Mouse (Mus musculus) adrenal gland, adult 8-10 months (tissue): ENCODE results near the gene Atf7. TPM values are rescaled to one million over a fixed set of nuclear protein-coding genes. Genes with fewer than 3 reads are reported as not detected.
"Not testable (repeated sequence)": the region's sequence is repeated elsewhere in the genome, so short reads cannot be mapped to it uniquely, and the experiment has no call there.

ENCODE experiments used
- DNase-seq: peaks from one replicate; pipeline ENCODE4 v3.0.0; 2022
- total RNA-seq, 4 experiments: library from RNA; stranded (reverse); gene quantifications; 2 replicates each; pipeline ENCODE4 v1.2.4; 2022

Atf7 gene
- total RNA-seq: 100 to 1,000 TPM in 1 of 4 experiments, 10 to 100 TPM in 3; 55.5 to 104 (median 76.0) TPM

- DNase-seq: peak; percentile 99
Measured at GRCm38 (mm10) chr15:102624970-102625686, at the start of gene Atf7, which contains the start of gene Gm28047. TSS of gene Atf7 (minus strand) at chr15:102625464. TSS of gene Gm28047 (minus strand) at chr15:102625067.

DNA sequence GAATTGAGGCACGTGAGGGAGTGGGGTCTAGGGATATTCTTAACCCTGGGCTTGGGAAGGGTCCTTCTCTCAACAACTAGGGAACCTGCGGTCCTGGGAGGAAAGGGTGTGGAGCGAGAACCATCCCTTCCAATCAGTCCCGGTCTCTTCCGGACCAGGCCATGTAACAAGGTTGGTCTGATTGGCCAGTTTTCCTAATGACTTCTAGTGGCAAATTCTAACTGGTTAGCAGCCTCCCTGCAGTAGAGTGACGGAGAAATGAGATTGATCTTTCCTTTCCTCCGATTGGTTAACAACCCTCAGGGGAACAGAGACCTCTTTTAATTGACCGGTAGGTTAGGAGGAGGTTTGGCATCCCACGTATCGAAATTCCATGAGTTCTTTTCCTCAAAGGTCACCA, 48.3 kb upstream of the Atf7 start:
- DNase-seq: peak; percentile 40

- peak; percentile 31 for DNase-seq
Measured at GRCm38 (mm10) chr15:102672215-102673071, 47.2 kb upstream of the Atf7 start, which contains the start of gene Atp5g2. TSS of gene Atp5g2 (minus strand) at chr15:102672352.

GRCm38 (mm10) chr15:102671721-102672214, 46.5 kb upstream of the Atf7 start:
- DNase-seq: peak; percentile 82

GRCm38 (mm10) chr15:102670767-102671575, 45.7 kb upstream of the Atf7 start:
- peak; percentile 97 for DNase-seq

DNA sequence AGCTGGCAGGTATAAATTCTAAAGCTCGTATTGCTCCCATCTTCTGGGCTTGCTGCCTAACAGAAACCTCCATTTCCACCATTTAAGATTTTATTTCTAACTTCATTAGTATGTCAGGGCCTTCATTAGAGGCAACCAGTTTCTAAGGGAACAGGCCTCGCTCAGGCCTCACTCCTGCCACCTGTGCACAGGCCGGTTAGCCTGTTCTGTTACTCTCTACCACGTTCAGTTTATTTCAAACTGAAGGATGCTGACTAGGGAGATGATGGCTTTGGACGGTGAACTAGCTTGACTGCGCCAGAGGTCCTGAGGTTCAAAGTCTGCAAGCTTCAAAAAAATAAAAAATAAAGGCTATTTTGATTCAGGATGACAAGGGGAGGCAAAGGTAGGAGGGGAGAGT, 45.0 kb upstream of the Atf7 start:
- DNase-seq: no peak

DNA sequence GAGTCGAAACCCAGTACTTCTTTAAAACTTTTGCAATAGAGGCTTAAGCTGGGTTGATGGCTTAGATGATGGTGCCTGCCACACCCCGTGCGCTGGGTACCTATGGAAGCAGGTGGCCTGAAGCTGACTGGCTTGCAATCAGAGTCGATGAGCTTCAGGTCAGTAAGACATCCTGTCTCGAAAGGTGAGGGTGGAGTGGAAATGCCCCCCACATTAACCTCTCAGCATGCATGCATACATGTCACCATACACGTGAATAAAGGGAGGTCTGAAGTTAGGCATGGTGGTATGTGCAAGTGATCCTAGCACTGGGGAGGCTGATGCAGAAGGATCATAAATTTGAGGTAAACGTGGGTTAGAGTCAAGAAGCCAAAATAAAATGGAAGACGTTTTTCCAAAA, 44.3 kb upstream of the Atf7 start:
- DNase-seq: no peak

- peak; percentile 23 for DNase-seq
Measured at GRCm38 (mm10) chr15:102665494-102665893, 40.2 kb upstream of the Atf7 start.

- no peak for DNase-seq
Measured at GRCm38 (mm10) chr15:102663825-102664224, 38.6 kb upstream of the Atf7 start.

GRCm38 (mm10) chr15:102662601-102663000, 37.3 kb upstream of the Atf7 start:
- DNase-seq: not testable (repeated sequence)

GRCm38 (mm10) chr15:102657926-102658381, 32.7 kb upstream of the Atf7 start:
- DNase-seq: no peak

- DNase-seq: no peak
Measured at GRCm38 (mm10) chr15:102656658-102657057, 31.4 kb upstream of the Atf7 start.

DNA sequence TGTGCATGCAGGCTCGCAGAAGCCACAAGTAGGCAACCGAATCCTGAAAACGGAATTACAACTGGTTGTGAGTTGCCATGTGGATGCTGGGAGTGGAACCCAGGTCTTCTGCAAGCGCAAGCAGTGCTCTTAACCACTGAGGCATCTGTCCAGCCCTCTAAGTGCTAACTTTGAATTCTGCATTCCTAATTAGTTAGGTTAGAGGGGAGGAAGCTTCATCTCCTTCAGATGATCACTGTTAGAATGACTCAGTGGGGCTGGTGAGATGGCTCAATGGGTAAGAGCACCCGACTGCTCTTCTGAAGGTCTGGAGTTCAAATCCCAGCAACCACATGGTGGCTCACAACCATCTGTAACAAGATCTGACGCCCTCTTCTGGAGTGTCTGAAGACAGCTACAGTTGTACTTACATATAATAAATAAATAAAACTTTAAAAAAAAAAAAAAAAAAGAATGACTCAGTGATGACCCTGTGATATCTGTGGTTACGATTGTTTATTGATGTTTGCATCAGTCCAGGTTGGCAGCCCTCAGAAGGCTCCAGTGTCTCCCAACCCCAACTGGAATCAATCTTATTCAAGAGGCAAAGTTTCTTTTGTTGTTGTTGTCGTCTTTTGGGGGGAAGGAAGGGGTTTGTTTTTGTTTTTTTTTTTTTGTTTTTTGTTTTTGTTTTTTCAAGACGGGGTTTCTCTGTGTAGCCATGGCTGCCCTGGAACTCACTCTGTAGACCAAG, 26.8 kb upstream of the Atf7 start:
- DNase-seq: not testable (repeated sequence)

DNA sequence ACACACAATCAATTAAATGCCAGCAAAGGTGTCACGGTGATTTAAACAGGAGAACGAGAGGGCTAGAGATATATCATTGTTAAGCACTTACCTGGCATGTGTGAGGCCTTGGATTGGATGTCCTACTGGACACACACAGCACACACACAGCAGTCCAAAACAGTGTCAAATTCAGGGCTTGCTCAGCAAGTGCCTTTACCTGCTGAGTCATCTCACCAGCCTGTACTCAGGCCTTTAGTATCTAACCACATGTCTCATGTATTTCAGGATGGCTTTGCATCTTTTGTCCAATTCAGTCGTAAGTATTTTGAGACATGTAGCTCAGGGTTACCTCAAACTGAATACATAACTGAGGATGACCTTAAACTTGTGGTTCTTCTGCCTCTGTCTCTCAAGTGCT, 25.8 kb upstream of the Atf7 start:
- DNase-seq: no peak

GRCm38 (mm10) chr15:102635817-102636216, 10.6 kb upstream of the Atf7 start:
- no peak for DNase-seq

GRCm38 (mm10) chr15:102634684-102635083, 9.4 kb upstream of the Atf7 start:
- no peak for DNase-seq

- no peak for DNase-seq
Measured at GRCm38 (mm10) chr15:102625687-102626055, 407 bp upstream of the Atf7 start.

DNA sequence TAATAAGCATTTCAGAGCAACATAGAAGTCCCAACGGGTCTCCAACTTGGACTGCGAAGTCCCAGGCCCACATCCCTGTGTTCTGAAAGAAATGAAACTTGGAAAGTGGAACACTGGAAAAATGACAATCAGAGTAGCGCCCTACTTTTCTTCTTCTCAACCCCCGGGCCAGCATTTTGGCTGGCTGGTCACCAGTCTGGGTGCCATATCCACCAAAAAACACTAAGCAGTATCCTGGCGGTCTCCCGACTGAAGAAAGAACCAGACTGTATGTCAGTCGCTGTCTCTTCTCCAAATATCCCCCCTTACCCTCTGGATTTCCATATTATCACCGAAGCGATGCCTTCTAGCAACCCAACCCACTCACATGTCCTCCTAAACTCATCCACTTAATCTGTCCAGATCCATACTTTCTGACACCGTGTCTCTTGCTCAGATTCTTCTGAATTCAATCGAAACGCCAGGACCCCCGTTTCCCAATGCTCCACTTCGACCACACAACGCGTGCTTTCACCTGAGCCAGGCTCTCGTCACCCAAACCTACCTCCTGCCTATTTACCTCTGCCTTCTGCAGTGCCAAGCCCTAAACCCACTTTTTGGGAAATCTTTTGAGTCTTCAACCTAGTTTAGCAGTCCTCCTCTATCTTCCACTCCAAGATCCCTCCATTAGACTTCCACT, 834 bp downstream of the Atf7 start:
- no peak for DNase-seq

DNA sequence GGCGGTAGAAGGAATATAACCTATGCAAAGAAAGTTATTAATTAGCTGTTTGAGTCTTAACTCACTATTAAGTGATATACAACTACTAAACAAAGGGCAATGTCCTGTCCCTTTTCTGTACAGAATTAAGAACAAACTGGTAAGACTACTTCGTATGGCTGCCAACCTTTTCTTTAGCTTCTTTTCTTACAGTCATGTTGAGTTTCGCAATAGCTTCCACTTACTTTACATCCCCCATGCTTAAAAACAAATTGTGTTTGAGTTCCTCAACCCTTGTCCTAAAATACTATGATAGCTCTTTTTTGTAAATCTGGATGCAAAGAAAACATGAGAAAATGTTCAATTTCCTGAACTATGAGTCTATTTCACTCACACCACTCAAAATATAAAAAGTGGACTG, 2.1 kb downstream of the Atf7 start:
- no peak for DNase-seq

GRCm38 (mm10) chr15:102622536-102622935, 2.7 kb downstream of the Atf7 start:
- DNase-seq: no peak

- DNase-seq: no peak
Measured at GRCm38 (mm10) chr15:102620765-102621164, 4.5 kb downstream of the Atf7 start.
